Mouse (Mus musculus) heart, embryonic 12.5 days (tissue): Measurements from ENCODE around the gene Kcnh3. TPM values are rescaled to one million over a fixed set of nuclear protein-coding genes. Genes with fewer than 3 reads are reported as not detected.
"Not testable (repeated sequence)": the region's sequence is repeated elsewhere in the genome, so short reads cannot be mapped to it uniquely, and the experiment has no call there.

Experiments used
- ATAC-seq: fragments of 200-750 bp; cut with Nextera tagmentation; 2 replicates; pipeline ENCODE4 v1.8.0; 2017; ENCODE audit warnings: moderate TSS enrichment, moderate library complexity; ENCODE audit not compliant: insufficient number of reproducible peaks, low FRiP score
- H3K27ac ChIP-seq: fragments of 300-500 bp; sonication (generic); 2 replicates; pipeline ENCODE4 v1.5.1; 2016; ENCODE audit warnings: mild to moderate bottlenecking, moderate library complexity; ENCODE audit not compliant: poor library complexity, severe bottlenecking
- H3K27me3 ChIP-seq: fragments of 300-500 bp; sonication (generic); replicated peaks from 2 replicates; pipeline ENCODE4 v1.6.1; 2016; ENCODE audit warnings: mild to moderate bottlenecking, moderate library complexity
- H3K36me3 ChIP-seq: fragments of 300-500 bp; sonication (generic); 2 replicates; pipeline ENCODE4 v1.6.1; 2016; ENCODE audit warnings: mild to moderate bottlenecking, moderate library complexity
- H3K4me1 ChIP-seq: fragments of 300-500 bp; sonication (generic); replicated peaks from 2 replicates; pipeline ENCODE4 v1.6.1; 2016; ENCODE audit warnings: mild to moderate bottlenecking
- H3K4me2 ChIP-seq: fragments of 300-500 bp; sonication (generic); 2 replicates; pipeline ENCODE4 v1.6.1; 2016; ENCODE audit warnings: mild to moderate bottlenecking, moderate library complexity
- H3K4me3 ChIP-seq: fragments of 300-500 bp; sonication (generic); 2 replicates; pipeline ENCODE4 v1.5.1; 2016; ENCODE audit warnings: mild to moderate bottlenecking
- H3K9ac ChIP-seq: fragments of 300-500 bp; sonication (generic); 2 replicates; pipeline ENCODE4 v1.6.1; 2016; ENCODE audit warnings: mild to moderate bottlenecking, moderate library complexity
- H3K9me3 ChIP-seq: fragments of 300-500 bp; sonication (generic); replicated peaks from 2 replicates; pipeline ENCODE4 v1.6.1; 2016; ENCODE audit warnings: mild to moderate bottlenecking, moderate library complexity
- WGBS: fragments of 180-500 bp; shearing (Covaris S2); methylation state at CpG from one replicate; pipeline ENCODE4 v1.1.7; 2016; 5-methylcytosine and 5-hydroxymethylcytosine counted together
- polyA plus RNA-seq: library from polyadenylated mRNA; unstranded; fragments of >200 nt; fragmentation: Nextera tagmentation; extraction: Ambion mirVana; gene quantifications from 2 replicates; pipeline ENCODE4 v1.2.1, GENCODE M21; 2016

The Kcnh3 gene
- polyA plus RNA-seq, 1 experiment from 2014 or later: 0.24 TPM

- Histone ChIP-seq H3K9ac (no peak overlapping the region), H3K36me3 (peaks cover 57% of the 10 kb centered on the region), H3K4me3 (no peak overlapping the region), H3K4me1 (no peaks in the 10 kb centered on the region), H3K27ac (no peak overlapping the region), H3K4me2 (no peak overlapping the region), H3K9me3 (no peaks in the 10 kb centered on the region), H3K27me3 (peaks cover 5% of the 10 kb centered on the region; the same call in 1 of the 2 replicates)
- ATAC-seq: no peak
- 77% methylated on average over 4 of the region's 4 CpGs for WGBS
Measured at GRCm38 (mm10) chr15:99241249-99241648, 16.6 kb downstream of the Kcnh3 start.

- Histone ChIP-seq H3K27me3 (no peaks in the 10 kb centered on the region), H3K9ac (no peak overlapping the region), H3K4me1 (peaks cover 1% of the 10 kb centered on the region), H3K4me2 (no peak overlapping the region), H3K9me3 (no peaks in the 10 kb centered on the region), H3K27ac (no peak overlapping the region), H3K36me3 (peaks cover 64% of the 10 kb centered on the region), H3K4me3 (no peak overlapping the region)
- 82% methylated on average over 10 of the region's 10 CpGs for WGBS
- ATAC-seq: no peak
Measured at GRCm38 (mm10) chr15:99242045-99242444, 17.4 kb downstream of the Kcnh3 start.

- 89% methylated on average over 6 of the region's 6 CpGs for WGBS
- H3K4me2 ChIP-seq, H3K9me3 ChIP-seq, H3K27me3 ChIP-seq, H3K27ac ChIP-seq, H3K4me3 ChIP-seq, ATAC-seq, H3K9ac ChIP-seq: not testable (repeated sequence)
- peaks cover 39% of the 10 kb centered on the region for H3K4me1 ChIP-seq
- peaks cover 68% of the 10 kb centered on the region for H3K36me3 ChIP-seq
Measured at GRCm38 (mm10) chr15:99246736-99247135, 22.1 kb downstream of the Kcnh3 start.

- peak overlapping the region; percentile 92 for H3K27ac ChIP-seq
- H3K9ac ChIP-seq: peak overlapping the region; percentile 79
- WGBS: 44% methylated on average over 9 of the region's 9 CpGs
- H3K27me3 ChIP-seq: no peaks in the 10 kb centered on the region
- H3K4me2 ChIP-seq: peak overlapping the region; percentile 83
- peaks cover 49% of the 10 kb centered on the region for H3K36me3 ChIP-seq
- peaks cover 49% of the 10 kb centered on the region for H3K4me1 ChIP-seq
- peak; percentile 20; the same call in 1 of the 2 replicates for ATAC-seq
- H3K4me3 ChIP-seq: peak overlapping the region; percentile 22; the same call in 1 of the 2 replicates
- no peaks in the 10 kb centered on the region for H3K9me3 ChIP-seq
Measured at GRCm38 (mm10) chr15:99248972-99249371, 24.3 kb downstream of the Kcnh3 start.

- peaks cover 57% of the 10 kb centered on the region for H3K4me1 ChIP-seq
- 82% methylated on average over 11 of the region's 11 CpGs for WGBS
- peaks cover 39% of the 10 kb centered on the region for H3K36me3 ChIP-seq
- no peaks in the 10 kb centered on the region for H3K9me3 ChIP-seq
- ATAC-seq: no peak
- no peaks in the 10 kb centered on the region for H3K27me3 ChIP-seq
- H3K9ac ChIP-seq: peak overlapping the region; percentile 79
- H3K4me3 ChIP-seq: peak overlapping the region; percentile 22; the same call in 1 of the 2 replicates
- peak overlapping the region; percentile 92 for H3K27ac ChIP-seq
- H3K4me2 ChIP-seq: peak overlapping the region; percentile 83
Measured at GRCm38 (mm10) chr15:99249938-99250337, 25.3 kb downstream of the Kcnh3 start.

- 0% methylated on average over 14 of the region's 15 CpGs for WGBS
- Histone ChIP-seq H3K36me3 (peaks cover 27% of the 10 kb centered on the region), H3K4me3 (peak overlapping the region; percentile 56), H3K27ac (peak overlapping the region; percentile 69), H3K4me1 (peaks cover 57% of the 10 kb centered on the region), H3K9ac (peak overlapping the region; percentile 79), H3K4me2 (peak overlapping the region; percentile 83)
- not testable (repeated sequence) for H3K27me3 ChIP-seq, H3K9me3 ChIP-seq
- peak; percentile 3 for ATAC-seq
Measured at GRCm38 (mm10) chr15:99251111-99251510, 26.4 kb downstream of the Kcnh3 start.

- H3K9ac ChIP-seq: peak within 1 kb of the TSS; percentile 79
Measured at GRCm38 (mm10) chr15:99251626-99252380, 27.1 kb downstream of the Kcnh3 start, which contains the start of gene Mcrs1. Gene Mcrs1 (minus strand): TSS chr15:99251961.

GRCm38 (mm10) chr15:99252381-99253174 lies 27.9 kb downstream of the Kcnh3 start:
- 4% methylated on average over 22 of the region's 22 CpGs for WGBS
- Histone ChIP-seq H3K4me2 (peak overlapping the region; percentile 83), H3K36me3 (peaks cover 12% of the 10 kb centered on the region), H3K4me3 (peak overlapping the region; percentile 56), H3K4me1 (peaks cover 50% of the 10 kb centered on the region), H3K9me3 (no peaks in the 10 kb centered on the region), H3K27me3 (no peaks in the 10 kb centered on the region), H3K27ac (peak overlapping the region; percentile 99), H3K9ac (peak overlapping the region; percentile 74)
- ATAC-seq: peak; percentile 37

More at GRCm38 (mm10) chr15:99251626-99252380, 27.1 kb downstream of the Kcnh3 start, which contains the start of gene Mcrs1:
- H3K36me3 ChIP-seq: peaks cover 20% of the 10 kb centered on the region
- peak within 1 kb of the TSS; percentile 56 for H3K4me3 ChIP-seq
- H3K4me2 ChIP-seq: peak within 1 kb of the TSS; percentile 83
- under 1% methylated on average over 52 of the region's 52 CpGs for WGBS
- H3K27ac ChIP-seq: peak within 1 kb of the TSS; percentile 99
- H3K27me3 ChIP-seq: no peaks in the 10 kb centered on the region
- ATAC-seq: peak; percentile 92
- peaks cover 57% of the 10 kb centered on the region for H3K4me1 ChIP-seq
- no peaks in the 10 kb centered on the region for H3K9me3 ChIP-seq

GRCm38 (mm10) chr15:99253175-99253479 lies 28.5 kb downstream of the Kcnh3 start:
- H3K27me3 ChIP-seq, H3K36me3 ChIP-seq, H3K4me3 ChIP-seq, H3K9me3 ChIP-seq, H3K9ac ChIP-seq, ATAC-seq: not testable (repeated sequence)
- Histone ChIP-seq H3K4me1 (peaks cover 45% of the 10 kb centered on the region), H3K4me2 (peak overlapping the region; percentile 83), H3K27ac (peak overlapping the region; percentile 99)
- WGBS: 46% methylated on average over 2 of the region's 2 CpGs

GRCm38 (mm10) chr15:99253772-99254171 lies 29.1 kb downstream of the Kcnh3 start:
- no peaks in the 10 kb centered on the region for H3K9me3 ChIP-seq
- H3K27me3 ChIP-seq: no peaks in the 10 kb centered on the region
- no peak overlapping the region for H3K27ac ChIP-seq
- H3K4me3 ChIP-seq: no peak overlapping the region
- no peak overlapping the region for H3K9ac ChIP-seq
- H3K4me1 ChIP-seq: peaks cover 39% of the 10 kb centered on the region
- 94% methylated on average over 6 of the region's 6 CpGs for WGBS
- no peak for ATAC-seq
- H3K36me3 ChIP-seq: 0 out of 2 replicates have a peak, but pooled peaks cover 1% of the 10 kb centered on the region
- no peak overlapping the region for H3K4me2 ChIP-seq

- Histone ChIP-seq H3K27me3 (no peaks in the 10 kb centered on the region), H3K4me1 (peaks cover 37% of the 10 kb centered on the region), H3K4me3 (no peak overlapping the region), H3K4me2 (no peak overlapping the region), H3K27ac (peak overlapping the region; percentile 36), H3K9ac (no peak overlapping the region), H3K36me3 (no peaks in the 10 kb centered on the region), H3K9me3 (no peaks in the 10 kb centered on the region)
- ATAC-seq: no peak
- WGBS: 71% methylated on average over 2 of the region's 2 CpGs
Measured at GRCm38 (mm10) chr15:99254477-99255005, 29.9 kb downstream of the Kcnh3 start.
